Mouse (Mus musculus) cerebellum, adult 2 months (tissue): ENCODE measurements around the gene Timm22. TPM values are rescaled to one million over a fixed set of nuclear protein-coding genes. Genes with fewer than 3 reads are reported as not detected.

Experiments
- DNase-seq, 2 experiments: peaks; one replicate each; pipeline ENCODE4 v3.0.0; 2021
- H3K27ac ChIP-seq: fragments of 200-500 bp; 2 replicates; pipeline ENCODE4 v1.5.1; 2012; ENCODE audit warnings: low read length, control low read depth, inconsistent platforms; ENCODE audit not compliant: insufficient read depth
- H3K27me3 ChIP-seq: fragments of 200-500 bp; 2 replicates; pipeline ENCODE4 v1.6.1; 2012; ENCODE audit warnings: inconsistent platforms, mild to moderate bottlenecking, low read length, moderate library complexity; ENCODE audit not compliant: control insufficient read depth, insufficient read depth
- H3K4me1 ChIP-seq: fragments of 200-500 bp; 2 replicates; pipeline ENCODE4 v1.6.1; 2011; ENCODE audit warnings: low read length; ENCODE audit not compliant: control insufficient read depth, insufficient read depth
- H3K4me3 ChIP-seq: fragments of 200-500 bp; replicated peaks from 2 replicates; pipeline ENCODE3; 2011; ENCODE audit warnings: mild to moderate bottlenecking, low read depth, low read length, control low read depth; ENCODE audit not compliant: insufficient read depth
- CTCF ChIP-seq: fragments of 200-500 bp; IDR thresholded peaks from 2 replicates; pipeline ENCODE4 v1.5.1; 2011; ENCODE audit warnings: low read depth, mild to moderate bottlenecking, control low read depth, low read length, moderate library complexity, borderline replicate concordance; ENCODE audit not compliant: insufficient read depth
- POLR2A ChIP-seq: fragments of 200-500 bp; IDR thresholded peaks from 2 replicates; pipeline ENCODE4 v1.6.1; 2011; ENCODE audit warnings: low read length, control low read depth, borderline replicate concordance; ENCODE audit not compliant: insufficient read depth
- WGBS: fragments of 180-500 bp; shearing (Covaris S2); methylation state at CpG from one replicate; pipeline ENCODE4 v1.1.7; 2018; 5-methylcytosine and 5-hydroxymethylcytosine counted together
- polyA plus RNA-seq: library from polyadenylated mRNA; depleted of rRNA; stranded (reverse); fragments of >200 nt; gene quantifications from 2 replicates; pipeline ENCODE4 v1.2.3, GENCODE M21; 2012

Timm22 gene
- polyA plus RNA-seq, 1 experiment, result 33.7 TPM

DNA sequence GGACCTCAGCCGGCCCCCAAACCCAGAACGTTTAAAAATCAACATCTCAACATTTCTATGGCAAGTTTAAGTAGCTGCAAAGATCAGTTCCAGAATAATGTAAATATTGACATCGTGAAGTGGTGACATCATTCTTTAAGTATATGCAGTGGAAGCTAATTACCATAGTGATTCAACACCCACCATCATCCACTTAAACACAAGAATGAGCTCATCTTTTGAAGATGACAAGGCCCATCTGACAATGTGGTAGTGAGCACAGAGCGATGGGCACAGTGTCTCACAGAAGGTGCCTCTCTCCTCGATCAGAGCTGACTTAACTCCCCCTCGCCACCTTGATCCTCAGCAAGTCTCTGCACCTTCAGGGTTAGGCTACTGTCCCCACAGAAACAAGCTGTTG is 19.0 kb downstream of the Timm22 start:
- H3K27me3 ChIP-seq, result no peaks in the 10 kb centered on the region
- 83% methylated on average over 6 of the region's 6 CpGs for WGBS
- H3K4me3 ChIP-seq, result no peak overlapping the region
- no peaks in the 10 kb centered on the region for H3K4me1 ChIP-seq
- no peak for TF ChIP-seq CTCF
- TF ChIP-seq POLR2A, result no peak
- no peak for DNase-seq
- no peak overlapping the region for H3K27ac ChIP-seq

DNA sequence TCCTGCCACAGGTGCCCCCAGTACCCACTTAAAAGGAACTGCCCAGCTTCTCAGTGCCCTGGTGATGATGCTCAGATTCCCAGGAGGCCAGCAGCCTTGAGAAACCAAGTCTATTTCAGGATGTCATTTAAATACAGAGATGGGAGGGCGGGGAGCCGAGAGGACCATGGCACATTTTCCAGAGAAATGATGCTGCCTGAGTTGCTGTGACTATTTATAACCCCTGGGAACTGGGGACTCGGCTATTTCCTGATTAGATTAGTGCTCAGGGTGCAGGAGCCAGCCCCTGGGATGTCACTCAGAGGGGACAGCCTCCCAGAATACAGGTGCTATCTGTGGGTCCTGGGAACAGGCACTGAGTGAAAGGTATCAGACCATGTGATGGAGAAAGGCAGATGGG is 21.0 kb downstream of the Timm22 start:
- 74% methylated on average over 3 of the region's 3 CpGs for WGBS
- TF ChIP-seq CTCF (no peak), POLR2A (no peak)
- no peak for DNase-seq
- no peaks in the 10 kb centered on the region for H3K4me1 ChIP-seq
- no peak overlapping the region for H3K4me3 ChIP-seq
- no peaks in the 10 kb centered on the region for H3K27me3 ChIP-seq
- no peak overlapping the region for H3K27ac ChIP-seq

DNA sequence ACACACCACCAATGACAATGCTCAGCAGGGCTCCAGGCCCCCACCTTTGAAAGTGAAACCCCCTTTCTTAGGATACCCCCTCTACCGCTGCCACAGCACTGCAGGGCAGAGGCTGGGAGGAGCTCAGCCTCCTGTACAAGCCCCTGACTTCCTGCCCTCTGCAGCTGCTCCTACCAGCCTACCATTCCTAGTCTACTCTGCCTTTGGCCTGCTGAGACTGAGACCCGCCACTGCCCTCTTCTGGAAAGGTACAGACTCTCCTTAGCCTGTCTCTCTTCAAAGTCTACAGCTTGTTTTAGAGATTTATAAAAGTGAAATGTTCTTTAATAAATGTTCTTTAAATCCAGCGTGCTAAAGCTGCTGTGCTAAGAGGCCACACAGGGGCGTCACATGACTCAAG is 22.3 kb downstream of the Timm22 start:
- Histone ChIP-seq H3K4me3 (no peak overlapping the region), H3K27ac (no peak overlapping the region), H3K27me3 (no peaks in the 10 kb centered on the region), H3K4me1 (no peaks in the 10 kb centered on the region)
- WGBS, result 68% methylated on average over 4 of the region's 4 CpGs
- no peak for DNase-seq
- TF ChIP-seq CTCF, result no peak
- TF ChIP-seq POLR2A, result no peak

DNA sequence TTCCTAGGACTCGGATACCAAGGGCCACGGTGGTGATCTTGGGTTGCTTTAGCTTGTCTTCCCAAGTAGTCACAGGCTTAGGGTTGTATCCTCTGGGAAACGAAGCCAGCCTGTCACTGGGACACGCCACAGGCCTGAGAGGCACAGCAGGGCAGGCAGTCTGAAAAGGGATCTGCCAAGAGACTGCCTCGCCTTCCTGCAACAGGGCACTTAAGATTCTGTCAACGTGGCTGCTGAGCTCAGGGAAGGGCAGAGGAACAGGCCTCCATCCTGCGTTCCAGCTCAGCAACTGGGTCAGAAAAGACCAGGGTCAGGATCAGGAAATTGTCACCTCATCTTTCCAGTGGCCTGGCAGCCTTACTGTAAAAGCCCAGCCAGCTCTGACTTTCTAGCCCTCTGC is 22.8 kb downstream of the Timm22 start:
- H3K4me1 ChIP-seq, result no peaks in the 10 kb centered on the region
- peak in 1 of 2 experiments; percentile 44 for DNase-seq
- 48% methylated on average over 7 of the region's 7 CpGs for WGBS
- H3K4me3 ChIP-seq, result no peak overlapping the region
- H3K27me3 ChIP-seq, result no peaks in the 10 kb centered on the region
- TF ChIP-seq CTCF, result no peak
- TF ChIP-seq POLR2A, result no peak
- no peak overlapping the region for H3K27ac ChIP-seq

DNA sequence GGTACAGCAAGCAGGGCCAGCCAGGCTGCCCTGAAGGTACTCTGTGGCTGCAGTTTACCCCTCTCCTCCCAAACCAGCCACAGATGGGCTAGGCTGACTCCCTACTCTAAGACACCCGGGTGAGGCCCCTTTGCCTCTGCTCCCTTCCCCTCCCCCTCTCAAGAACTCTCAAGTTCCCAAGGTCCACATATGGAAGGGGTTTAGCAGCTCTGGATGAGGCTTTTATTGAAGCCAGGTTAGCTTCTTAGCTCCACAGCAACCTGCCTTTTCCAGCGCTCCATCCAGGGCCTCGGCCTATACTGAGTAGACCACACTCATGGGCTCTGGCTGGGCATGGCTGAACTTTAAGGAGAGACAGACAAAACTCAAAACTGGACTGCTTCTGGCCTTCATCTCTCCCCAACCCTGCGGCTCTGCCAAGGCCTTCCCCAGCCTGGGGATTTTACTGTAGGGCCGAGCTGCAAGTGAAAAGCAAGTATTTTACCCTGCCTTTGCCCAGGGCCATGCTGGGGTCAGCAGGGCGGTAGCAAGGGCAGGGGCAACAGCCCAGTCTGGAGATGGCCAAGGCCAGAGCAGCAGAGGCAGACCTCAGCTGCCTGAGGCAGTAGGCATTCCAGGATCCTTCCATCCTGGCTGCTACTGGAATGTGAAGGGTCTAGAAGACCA is 23.3 kb downstream of the Timm22 start:
- Histone ChIP-seq H3K27me3 (no peaks in the 10 kb centered on the region), H3K4me3 (no peak overlapping the region), H3K4me1 (no peaks in the 10 kb centered on the region), H3K27ac (no peak overlapping the region)
- no peak for TF ChIP-seq POLR2A
- TF ChIP-seq CTCF, result no peak
- DNase-seq, result no peak
- 70% methylated on average over 6 of the region's 6 CpGs for WGBS

DNA sequence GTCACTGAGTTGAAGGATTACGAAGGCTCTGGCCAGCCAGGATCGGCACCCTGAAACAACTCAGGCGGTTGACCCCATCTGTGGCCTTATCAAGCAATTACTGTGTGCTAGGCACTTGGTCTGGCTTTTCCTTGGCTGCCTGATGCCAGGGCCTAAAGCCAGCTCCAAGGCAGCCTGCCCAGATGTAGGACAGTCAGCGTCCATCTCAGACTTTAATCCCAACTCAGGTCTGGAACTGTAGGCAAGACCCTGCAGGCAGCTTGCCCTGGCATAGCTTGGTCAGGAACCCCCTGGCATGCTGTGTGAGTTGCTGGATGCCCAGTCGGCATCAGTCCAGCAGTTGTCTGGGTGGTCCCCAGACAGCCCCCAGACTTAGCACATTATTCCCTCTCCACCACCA is 29.3 kb downstream of the Timm22 start:
- H3K4me1 ChIP-seq, result no peaks in the 10 kb centered on the region
- TF ChIP-seq CTCF (no peak), POLR2A (no peak)
- peak in 1 of 2 experiments; percentile 21 for DNase-seq
- no peaks in the 10 kb centered on the region for H3K27me3 ChIP-seq
- 67% methylated on average over 5 of the region's 5 CpGs for WGBS
- no peak overlapping the region for H3K27ac ChIP-seq
- no peak overlapping the region for H3K4me3 ChIP-seq

DNA sequence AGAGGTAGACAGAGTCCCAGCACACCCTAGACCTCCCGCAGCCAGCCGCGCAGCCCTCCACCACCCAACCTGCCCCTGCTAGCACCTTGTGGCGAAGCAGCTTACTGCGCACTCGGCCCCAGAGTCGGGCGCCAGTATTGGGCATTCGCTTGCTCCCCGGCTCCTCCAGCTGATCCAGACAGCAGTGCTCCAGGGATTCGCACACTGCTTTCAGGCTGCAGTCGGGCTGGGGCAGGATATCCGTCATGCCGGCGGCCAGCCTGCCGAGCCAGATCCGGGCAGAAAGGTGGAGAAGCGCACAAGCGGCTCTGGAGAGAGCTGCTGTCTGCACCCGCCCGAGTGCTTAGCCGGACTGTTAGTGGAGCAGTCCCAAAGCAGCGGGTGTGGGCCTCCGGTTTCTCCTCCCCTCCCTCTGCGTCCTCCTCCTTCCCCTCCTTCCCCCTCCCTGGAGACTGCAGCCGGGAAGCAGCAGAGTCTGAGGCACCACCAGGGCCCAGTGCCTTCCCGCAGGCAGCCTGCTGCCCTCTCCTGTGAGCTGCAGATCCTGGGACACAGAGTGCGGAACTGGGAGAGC is 30.2 kb downstream of the Timm22 start:
- no peaks in the 10 kb centered on the region for H3K27me3 ChIP-seq
- WGBS, result 11% methylated on average over 28 of the region's 28 CpGs
- peak overlapping the region; percentile 55 for H3K4me3 ChIP-seq
- H3K27ac ChIP-seq, result no peak overlapping the region; the same call in 1 of the 2 replicates
- TF ChIP-seq CTCF, result no peak
- TF ChIP-seq POLR2A, result 0 out of 2 replicates have a peak, but pooled peaks have one; percentile 16
- peak; percentile 49 to 54 for DNase-seq
- H3K4me1 ChIP-seq, result no peaks in the 10 kb centered on the region

DNA sequence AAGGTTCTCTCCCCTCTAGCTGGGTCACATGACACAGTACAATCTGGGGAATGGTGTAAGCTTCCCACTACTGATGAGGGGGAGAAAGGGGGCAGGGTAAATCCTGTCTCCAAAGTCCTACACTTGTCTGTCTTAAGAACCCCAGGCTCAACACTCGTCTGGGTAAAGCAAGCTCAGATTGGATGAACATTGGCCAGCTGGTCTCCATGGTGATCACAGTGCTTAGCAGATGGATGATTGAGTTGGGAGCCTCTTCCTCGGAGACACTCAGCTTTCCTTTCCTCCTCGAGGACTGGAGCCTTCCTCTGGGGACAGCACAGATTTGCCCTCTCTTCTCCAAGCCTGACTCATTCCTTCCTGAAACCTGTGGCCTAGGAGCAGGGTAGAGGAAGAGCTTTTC is 32.9 kb downstream of the Timm22 start:
- H3K27ac ChIP-seq, result no peak overlapping the region
- WGBS, result 31% methylated on average over 3 of the region's 3 CpGs
- H3K27me3 ChIP-seq, result no peaks in the 10 kb centered on the region
- DNase-seq, result no peak
- no peaks in the 10 kb centered on the region for H3K4me1 ChIP-seq
- TF ChIP-seq CTCF (no peak), POLR2A (no peak)
- H3K4me3 ChIP-seq, result no peak overlapping the region
